Mouse (Mus musculus): ENCODE measurements at regions not wholly inside any gene's neighbourhood (a gene's known extent, or its start where the extent isn't known, plus 50 kb on each side); places are given as distances from the start of the nearest gene placed in this dataset.
"Not testable (repeated sequence)": the region's sequence is repeated elsewhere in the genome, so short reads cannot be mapped to it uniquely, and the experiment has no call there.

- Histone ChIP-seq H3K36me3 (ENCODE audit: control insufficient read depth, insufficient read depth) (no peaks in the 10 kb centered on the region), H3ac (ENCODE audit: control insufficient read depth, insufficient read length) (no peak overlapping the region), H3K27me3 (ENCODE audit: control insufficient read depth, insufficient read depth, insufficient read length) (no peaks in the 10 kb centered on the region), H3K4me3 (no peak overlapping the region), H3K79me2 (ENCODE audit: control insufficient read depth, insufficient read depth) (no peaks in the 10 kb centered on the region), H3K4me2 (ENCODE audit: low read depth) (no peak overlapping the region)
- TF ChIP-seq MYOD1 (IDR thresholded peaks at IDR 0.05; ENCODE audit: control insufficient read depth in 1 of 3, insufficient read length in 2 of 3, low read depth in 2 of 3) (no peak), USF1 (IDR thresholded peaks at IDR 0.05; ENCODE audit: low read depth) (no peak), E2F4 (IDR thresholded peaks at IDR 0.05; ENCODE audit: insufficient read depth) (no peak), REST (IDR thresholded peaks at IDR 0.05; ENCODE audit: insufficient read depth, insufficient read length) (no peak), MAX (IDR thresholded peaks at IDR 0.05; ENCODE audit: low read depth) (no peak), POLR2AphosphoS2 (IDR thresholded peaks at IDR 0.05; ENCODE audit: insufficient read length, low read depth) (no peak)
Measured at GRCm38 (mm10) chr16:29760627-29761026, 181.5 kb downstream of the Opa1 start.

GRCm38 (mm10) chr16:29761779-29762277 lies 182.7 kb downstream of the Opa1 start:
- Histone ChIP-seq H3K27me3 (ENCODE audit: control insufficient read depth, insufficient read depth, insufficient read length) (no peaks in the 10 kb centered on the region), H3K79me2 (ENCODE audit: control insufficient read depth, insufficient read depth) (no peaks in the 10 kb centered on the region), H3K36me3 (ENCODE audit: control insufficient read depth, insufficient read depth) (no peaks in the 10 kb centered on the region), H3K4me3 (no peak overlapping the region), H3ac (ENCODE audit: control insufficient read depth, insufficient read length) (no peak overlapping the region), H3K4me2 (ENCODE audit: low read depth) (peak overlapping the region; percentile 42)
- TF ChIP-seq MYOD1 (IDR thresholded peaks at IDR 0.05; ENCODE audit: control insufficient read depth in 1 of 3, insufficient read length in 2 of 3, low read depth in 2 of 3) (peak in 2 of 3 experiments; percentile 84 to 95), MYOG (IDR thresholded peaks at IDR 0.05; ENCODE audit: control insufficient read depth in 1 of 3, insufficient read depth in 1 of 3, insufficient read length in 2 of 3, low read depth in 2 of 3) (peak in 1 of 3 experiments; percentile 45), TCF3 (IDR thresholded peaks at IDR 0.05; ENCODE audit: insufficient read length, low read depth) (peak; percentile 51), POLR2A (IDR thresholded peaks at IDR 0.05; ENCODE audit: insufficient read length, low read depth) (no peak), TCF12 (IDR thresholded peaks at IDR 0.05; ENCODE audit: insufficient read depth, poor library complexity, severe bottlenecking) (peak; percentile 60)

- Histone ChIP-seq H3K4me2 (ENCODE audit: low read depth) (no peak overlapping the region), H3K4me3 (no peak overlapping the region), H3K79me2 (ENCODE audit: control insufficient read depth, insufficient read depth) (no peaks in the 10 kb centered on the region), H3ac (ENCODE audit: control insufficient read depth, insufficient read length) (no peak overlapping the region), H3K27me3 (ENCODE audit: control insufficient read depth, insufficient read depth, insufficient read length) (no peaks in the 10 kb centered on the region), H3K36me3 (ENCODE audit: control insufficient read depth, insufficient read depth) (no peaks in the 10 kb centered on the region)
- TF ChIP-seq E2F4 (IDR thresholded peaks at IDR 0.05; ENCODE audit: insufficient read depth) (no peak), REST (IDR thresholded peaks at IDR 0.05; ENCODE audit: insufficient read depth, insufficient read length) (no peak), MAX (IDR thresholded peaks at IDR 0.05; ENCODE audit: low read depth) (no peak), SRF (IDR thresholded peaks at IDR 0.05; ENCODE audit: control insufficient read depth, insufficient read length, low read depth) (no peak), POLR2A (IDR thresholded peaks at IDR 0.05; ENCODE audit: insufficient read length, low read depth) (no peak), TCF3 (IDR thresholded peaks at IDR 0.05; ENCODE audit: insufficient read length, low read depth) (no peak), CEBPB (IDR thresholded peaks at IDR 0.05; ENCODE audit: insufficient read depth, poor library complexity, severe bottlenecking) (no peak)
Measured at GRCm38 (mm10) chr16:29764376-29764775, 185.2 kb downstream of the Opa1 start.

GRCm38 (mm10) chr16:29765801-29766200 lies 186.7 kb downstream of the Opa1 start:
- H3K4me2 ChIP-seq (ENCODE audit: low read depth); H3K36me3 ChIP-seq (ENCODE audit: control insufficient read depth, insufficient read depth); H3K4me3 ChIP-seq; H3K79me2 ChIP-seq (ENCODE audit: control insufficient read depth, insufficient read depth); H3K27me3 ChIP-seq (ENCODE audit: control insufficient read depth, insufficient read depth, insufficient read length); H3ac ChIP-seq (ENCODE audit: control insufficient read depth, insufficient read length): not testable (repeated sequence)

GRCm38 (mm10) chr16:29771320-29771719 lies 192.2 kb downstream of the Opa1 start:
- H3K4me3 ChIP-seq, result no peak overlapping the region
- no peak overlapping the region for H3ac ChIP-seq (ENCODE audit: control insufficient read depth, insufficient read length)
- no peaks in the 10 kb centered on the region for H3K27me3 ChIP-seq (ENCODE audit: control insufficient read depth, insufficient read depth, insufficient read length)
- no peaks in the 10 kb centered on the region for H3K79me2 ChIP-seq (ENCODE audit: control insufficient read depth, insufficient read depth)
- no peak for TF ChIP-seq TCF12 (IDR thresholded peaks at IDR 0.05; ENCODE audit: insufficient read depth, poor library complexity, severe bottlenecking)
- no peak for TF ChIP-seq USF1 (IDR thresholded peaks at IDR 0.05; ENCODE audit: low read depth)
- no peak for TF ChIP-seq POLR2AphosphoS2 (IDR thresholded peaks at IDR 0.05; ENCODE audit: insufficient read length, low read depth)
- no peak for TF ChIP-seq MAX (IDR thresholded peaks at IDR 0.05; ENCODE audit: low read depth)
- no peak for TF ChIP-seq POLR2A (IDR thresholded peaks at IDR 0.05; ENCODE audit: insufficient read length, low read depth)
- no peak for TF ChIP-seq SRF (IDR thresholded peaks at IDR 0.05; ENCODE audit: control insufficient read depth, insufficient read length, low read depth)
- TF ChIP-seq E2F4 (IDR thresholded peaks at IDR 0.05; ENCODE audit: insufficient read depth), result no peak
- TF ChIP-seq TCF3 (IDR thresholded peaks at IDR 0.05; ENCODE audit: insufficient read length, low read depth), result no peak
- no peak for TF ChIP-seq REST (IDR thresholded peaks at IDR 0.05; ENCODE audit: insufficient read depth, insufficient read length)
- no peak for TF ChIP-seq CEBPB (IDR thresholded peaks at IDR 0.05; ENCODE audit: insufficient read depth, poor library complexity, severe bottlenecking)
- TF ChIP-seq MYOG (IDR thresholded peaks at IDR 0.05; ENCODE audit: control insufficient read depth in 1 of 3, insufficient read depth in 1 of 3, insufficient read length in 2 of 3, low read depth in 2 of 3), result no peak
- TF ChIP-seq MYOD1 (IDR thresholded peaks at IDR 0.05; ENCODE audit: control insufficient read depth in 1 of 3, insufficient read length in 2 of 3, low read depth in 2 of 3), result no peak
- H3K4me2 ChIP-seq (ENCODE audit: low read depth), result no peak overlapping the region
- H3K36me3 ChIP-seq (ENCODE audit: control insufficient read depth, insufficient read depth), result no peaks in the 10 kb centered on the region
